Mouse (Mus musculus) hematopoietic stem cell, adult 5-6 weeks (primary cell): ENCODE results near the gene Pigyl. TPM values are rescaled to one million over a fixed set of nuclear protein-coding genes. Genes with fewer than 3 reads are reported as not detected.
A peak's percentile ranks its signal among the peaks of the same experiment; 100 is the strongest.

Source experiments
- ATAC-seq, 2 experiments: fragments of 125-278 bp in 1 of 2; replicated peaks in 1 of 2; 2 replicates each; pipeline ENCODE4 v1.8.0; 2016 to 2017; ENCODE audit warnings: inconsistent platforms in 2 of 2, mild to moderate bottlenecking in 2 of 2, moderate number of reproducible peaks in 2 of 2, low read depth in 1 of 2, moderate TSS enrichment in 1 of 2; ENCODE audit not compliant: low FRiP score in 2 of 2, poor library complexity in 2 of 2, severe bottlenecking in 2 of 2, insufficient read depth in 1 of 2, low TSS enrichment in 1 of 2
- total RNA-seq: library from RNA; stranded (forward); fragments of 172-1452, 232-1000 nt; gene quantifications from 2 replicates; pipeline ENCODE4 v1.2.3, GENCODE M21; 2017

Pigyl gene
- total RNA-seq, 1 experiment from 2014 or later: 10.4 TPM

GRCm38 (mm10) chr9:22164711-22165668 is 8.3 kb downstream of the Pigyl start:
- peak; percentile 86 to 95 for ATAC-seq

GRCm38 (mm10) chr9:22165964-22166363 is 9.3 kb downstream of the Pigyl start:
- ATAC-seq: no peak

DNA sequence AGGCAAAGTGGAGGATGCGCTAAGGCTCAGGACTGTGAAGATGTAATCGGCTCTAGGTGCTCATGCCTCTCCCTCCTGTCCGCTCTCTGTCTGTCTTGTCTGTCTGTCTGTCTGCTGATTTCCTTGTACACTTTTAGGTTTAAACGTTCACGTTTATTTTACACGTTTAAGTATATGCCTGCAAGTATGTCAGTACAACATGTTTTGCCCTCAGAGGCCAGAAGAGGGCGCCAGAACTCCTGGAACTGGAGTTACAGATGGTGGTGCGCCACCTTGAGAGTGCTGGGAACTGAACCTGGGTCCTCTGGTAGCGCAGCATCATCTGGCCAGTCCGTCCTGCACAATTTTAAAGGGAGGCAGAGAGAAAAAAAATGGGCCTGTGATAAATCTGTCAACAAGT is 10.0 kb downstream of the Pigyl start:
- ATAC-seq: no peak

DNA sequence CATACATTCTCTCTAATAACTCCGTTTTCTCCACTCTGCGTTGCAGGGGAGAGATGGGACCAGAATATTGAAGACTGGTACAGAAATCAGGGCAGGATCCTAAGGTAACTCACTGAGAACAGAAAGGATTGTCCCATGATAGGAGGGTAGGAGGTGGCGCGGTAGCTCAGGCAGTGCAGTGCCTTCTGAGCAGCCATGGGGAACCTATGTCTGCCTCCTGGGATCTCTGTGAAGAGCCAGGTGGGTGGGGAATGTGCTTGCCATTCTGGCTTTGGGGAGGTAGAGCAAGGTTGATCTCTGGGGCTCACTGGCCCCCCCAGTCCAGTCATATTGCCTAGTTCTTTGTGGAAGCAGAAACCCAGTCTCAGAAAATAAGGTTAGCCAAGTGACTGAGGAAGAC is 11.1 kb downstream of the Pigyl start:
- no peak for ATAC-seq

GRCm38 (mm10) chr9:22169327-22169726 is 12.7 kb downstream of the Pigyl start:
- ATAC-seq: no peak

DNA sequence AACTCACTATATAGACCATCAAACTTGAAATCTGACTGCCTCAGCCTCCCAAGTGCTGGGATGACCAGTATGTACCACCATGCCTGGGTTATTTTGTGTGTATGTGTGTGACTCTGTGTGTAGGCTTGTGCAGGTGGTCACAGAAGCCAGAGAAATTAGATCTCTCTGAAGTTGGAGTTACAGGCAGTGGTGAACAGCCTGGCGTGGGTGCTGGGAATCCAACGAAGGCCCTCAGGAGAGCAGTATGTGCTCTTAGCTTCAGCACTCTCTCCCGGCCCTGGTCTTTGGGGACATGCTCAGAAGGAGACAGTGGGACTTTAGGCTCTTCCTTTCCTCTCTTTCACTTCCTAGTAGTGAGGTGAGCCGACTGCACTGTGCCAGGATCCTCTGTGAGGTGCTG is 15.7 kb downstream of the Pigyl start:
- no peak for ATAC-seq

- peak; percentile 36 to 46; a peak in 3 of 4 replicates for ATAC-seq
Measured at GRCm38 (mm10) chr9:22188025-22188611, 31.5 kb downstream of the Pigyl start, which contains the start of gene Zfp872. Gene Zfp872 (plus strand): TSS chr9:22188090.

DNA sequence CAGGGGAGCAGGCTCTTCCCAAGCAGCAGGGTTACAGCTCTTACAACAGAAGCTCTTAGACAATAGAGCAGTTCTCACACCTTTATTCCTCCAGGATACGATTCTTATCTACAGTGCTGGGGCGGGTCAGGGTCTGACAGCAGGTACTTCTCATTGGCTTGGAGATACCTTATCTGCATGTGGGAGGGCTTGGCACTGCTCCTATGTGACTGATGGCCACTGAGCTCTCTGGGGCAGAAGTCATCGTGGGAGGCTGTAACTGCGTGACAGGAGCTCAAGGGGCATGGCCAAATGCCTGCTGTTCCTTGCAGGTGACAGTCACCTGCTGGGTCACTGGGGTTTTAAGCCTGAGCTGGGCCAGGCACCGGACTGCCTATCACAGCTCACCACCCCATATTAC is 39.8 kb downstream of the Pigyl start:
- no peak for ATAC-seq

Other genes starting within 250 kb of the Pigyl start
- 13.5 and 14.6 TPM in 2 replicates for gene Rab3d, start 238.7 kb upstream of the Pigyl start, total RNA-seq
- gene Ccdc159, start 229.4 kb upstream of the Pigyl start, total RNA-seq: 0.25 and 0.50 TPM in 2 replicates
- 12.7 and 18.1 TPM in 2 replicates for gene Tmem205, start 229.3 kb upstream of the Pigyl start, total RNA-seq
- 0.15 and 0.25 TPM in 2 replicates for gene Plppr2, start 219.8 kb upstream of the Pigyl start, total RNA-seq
- gene Swsap1, start 201.1 kb upstream of the Pigyl start, total RNA-seq: 6.4 and 7.2 TPM in 2 replicates
- gene Epor, start 193.3 kb upstream of the Pigyl start, total RNA-seq: 1.7 and 9.2 TPM in 2 replicates
- not detected in 2 replicates for gene Rgl3, start 167.4 kb upstream of the Pigyl start, total RNA-seq
- 0.19 TPM in 1 of 2 replicates, not detected in the other for gene Ccdc151, start 154.2 kb upstream of the Pigyl start, total RNA-seq
- 91.7 and 110 TPM in 2 replicates for gene Prkcsh, start 154.0 kb upstream of the Pigyl start, total RNA-seq
- gene Elavl3, start 104.8 kb upstream of the Pigyl start, total RNA-seq: not detected in 2 replicates
- not detected in 2 replicates for gene Gm49318, start 85.6 kb upstream of the Pigyl start, total RNA-seq
- gene Zfp653, start 85.5 kb upstream of the Pigyl start, total RNA-seq: 11.1 and 12.9 TPM in 2 replicates
- gene Ecsit, start 71.4 kb upstream of the Pigyl start, total RNA-seq: 15.9 and 17.7 TPM in 2 replicates
- not detected in 2 replicates for gene Cnn1, start 57.6 kb upstream of the Pigyl start, total RNA-seq
- gene Elof1, start 39.7 kb upstream of the Pigyl start, total RNA-seq: 43.6 and 44.7 TPM in 2 replicates
- gene Acp5, start 21.1 kb upstream of the Pigyl start, total RNA-seq: 1.1 and 2.8 TPM in 2 replicates
- gene Zfp872, start 31.2 kb downstream of the Pigyl start, total RNA-seq: not detected in 2 replicates
- gene Zfp809, start 68.9 kb downstream of the Pigyl start, total RNA-seq: 38.2 and 48.4 TPM in 2 replicates
- gene Zfp599, start 103.0 kb downstream of the Pigyl start, total RNA-seq: 11.5 and 14.2 TPM in 2 replicates
- gene Zfp810, start 150.8 kb downstream of the Pigyl start, total RNA-seq: 10.6 and 21.5 TPM in 2 replicates
- gene Anln, start 232.3 kb downstream of the Pigyl start, total RNA-seq: 36.2 and 39.2 TPM in 2 replicates